Mouse (Mus musculus) embryo, embryonic 11.5 days (tissue): ENCODE measurements at regions not wholly inside any gene's neighbourhood (a gene's known extent, or its start where the extent isn't known, plus 50 kb on each side); places are given as distances from the start of the nearest gene placed in this dataset.
"Not testable (repeated sequence)": the region's sequence is repeated elsewhere in the genome, so short reads cannot be mapped to it uniquely, and the experiment has no call there.

Source experiments
- DNase-seq: peaks from one replicate; pipeline ENCODE4 v3.0.0-alpha.2; 2012; ENCODE audit warnings: low read depth, low spot score

DNA sequence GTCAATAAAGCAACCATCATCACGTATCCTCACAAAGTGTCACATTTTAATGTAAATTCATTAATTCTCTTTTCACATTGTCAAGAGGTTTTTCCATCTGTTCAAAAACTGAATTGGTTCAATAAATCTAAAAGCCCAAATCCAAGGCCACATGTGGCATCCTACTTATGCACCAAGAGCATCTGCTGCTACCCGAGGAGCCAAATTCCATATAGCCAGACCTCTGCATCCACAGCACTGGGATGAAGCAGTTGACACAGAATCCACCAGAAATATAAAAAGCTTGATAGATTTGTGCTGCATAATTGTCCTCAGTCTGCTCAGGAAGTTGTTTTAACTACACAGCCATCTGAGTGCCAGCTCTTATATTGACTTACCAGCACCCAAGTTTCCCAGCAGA is 164.4 kb upstream of the Tram1l1 start:
- no peak for DNase-seq

DNA sequence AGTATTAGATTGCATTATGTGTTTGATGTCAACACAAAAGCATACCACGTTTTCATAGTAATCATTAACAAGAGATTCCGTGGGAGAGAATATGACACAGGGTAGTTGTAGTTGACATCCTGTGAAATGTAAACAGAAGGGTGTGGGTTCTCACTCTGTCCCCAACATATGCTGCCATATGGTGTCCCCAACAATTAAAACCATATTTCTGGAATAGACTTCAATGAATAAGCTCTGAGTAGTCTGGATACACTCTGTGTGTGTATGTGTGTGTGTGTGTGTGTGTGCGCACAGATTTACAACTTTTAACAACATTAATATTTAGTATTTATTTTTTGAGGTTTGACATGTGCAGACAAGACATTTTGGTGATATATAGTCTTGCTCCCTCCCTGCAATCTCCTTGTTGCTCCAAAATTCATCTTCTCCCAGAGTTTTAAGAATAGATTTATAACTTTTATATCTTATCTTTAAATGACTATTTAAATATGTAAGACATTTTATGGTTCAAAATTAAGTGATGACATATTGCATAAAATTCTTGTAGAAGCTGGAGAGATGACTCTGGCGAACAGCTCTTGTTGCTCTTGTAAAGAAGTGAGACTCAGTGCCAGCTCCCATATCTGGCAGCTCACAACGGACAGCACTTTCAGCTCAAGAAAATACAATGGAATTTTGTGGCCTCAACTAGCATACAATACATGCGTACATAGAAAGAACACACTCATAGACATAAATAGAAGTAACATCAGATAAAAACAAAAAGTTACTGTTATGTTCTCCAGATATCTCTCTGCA is 162.6 kb upstream of the Tram1l1 start:
- DNase-seq: no peak

DNA sequence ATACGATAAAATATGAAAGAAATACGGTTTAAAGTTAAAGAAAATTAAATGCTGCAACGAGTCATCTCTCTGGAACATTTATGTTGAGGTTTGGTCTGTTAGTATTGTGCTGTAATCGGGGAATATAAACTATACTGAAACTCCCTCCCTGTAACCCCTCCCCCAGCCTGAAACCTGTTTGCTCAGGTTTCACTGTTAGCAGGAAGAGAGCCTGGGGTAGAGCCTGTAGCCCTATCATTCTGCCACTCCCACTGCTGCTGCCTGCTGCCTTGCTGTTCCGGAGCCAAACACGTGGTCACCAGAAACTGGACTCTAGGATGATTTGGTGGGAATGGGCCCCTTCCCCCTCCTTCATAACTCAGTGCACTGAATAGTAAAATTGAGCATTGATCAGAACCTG is 127.3 kb upstream of the Tram1l1 start:
- DNase-seq: not testable (repeated sequence)

DNA sequence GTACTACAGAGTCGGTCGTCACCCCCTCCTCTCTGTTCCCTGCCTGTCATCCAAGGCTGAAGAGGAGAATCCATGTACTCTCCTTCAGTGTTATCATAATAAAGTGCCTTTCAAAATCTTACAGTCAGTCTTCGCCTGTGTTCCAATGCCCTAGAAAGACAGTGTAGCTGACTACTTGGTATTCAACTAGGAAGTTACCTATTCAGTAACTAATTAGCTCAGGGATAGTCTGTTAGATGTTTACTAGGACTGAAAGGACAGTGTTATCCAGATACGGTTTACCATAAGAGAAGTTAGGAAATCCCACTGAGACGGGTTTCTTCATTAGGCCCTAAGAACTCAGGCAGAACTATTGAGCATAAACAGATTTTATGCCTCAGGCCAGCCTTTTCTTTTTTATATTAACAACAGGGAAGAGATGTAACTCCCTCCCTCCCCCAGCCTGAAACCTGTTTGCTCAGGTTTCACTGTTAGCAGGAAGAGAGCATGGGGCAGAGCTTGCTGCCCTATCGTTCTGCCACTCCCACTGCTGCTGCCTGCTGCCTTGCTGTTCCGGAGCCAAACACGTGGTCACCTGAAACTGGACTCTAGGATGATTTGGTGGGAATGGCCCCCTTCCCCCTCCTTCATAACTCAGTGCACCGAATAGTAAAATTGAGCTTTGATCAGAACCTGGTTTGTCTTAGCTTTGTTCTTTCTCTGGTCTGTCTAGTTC is 120.3 kb upstream of the Tram1l1 start:
- DNase-seq: not testable (repeated sequence)

DNA sequence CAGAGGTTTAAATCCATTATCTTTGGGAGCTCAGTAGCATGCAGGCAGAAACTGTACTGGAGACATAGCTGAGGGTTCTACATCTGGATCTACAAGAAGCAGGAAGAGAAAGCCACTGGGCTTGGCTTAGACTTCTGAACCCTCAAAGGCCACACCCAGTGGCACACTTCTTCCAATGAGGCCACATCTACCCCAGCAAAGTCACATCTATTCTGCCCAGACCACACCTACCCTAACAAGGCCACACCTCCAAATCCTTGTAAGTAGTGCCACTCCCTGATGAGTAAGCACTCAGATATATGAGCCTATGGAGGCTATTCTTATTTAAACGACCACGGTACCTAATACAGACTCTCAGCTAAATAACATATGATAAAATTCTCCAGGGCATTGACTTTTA is 103.5 kb upstream of the Tram1l1 start:
- DNase-seq: no peak

DNA sequence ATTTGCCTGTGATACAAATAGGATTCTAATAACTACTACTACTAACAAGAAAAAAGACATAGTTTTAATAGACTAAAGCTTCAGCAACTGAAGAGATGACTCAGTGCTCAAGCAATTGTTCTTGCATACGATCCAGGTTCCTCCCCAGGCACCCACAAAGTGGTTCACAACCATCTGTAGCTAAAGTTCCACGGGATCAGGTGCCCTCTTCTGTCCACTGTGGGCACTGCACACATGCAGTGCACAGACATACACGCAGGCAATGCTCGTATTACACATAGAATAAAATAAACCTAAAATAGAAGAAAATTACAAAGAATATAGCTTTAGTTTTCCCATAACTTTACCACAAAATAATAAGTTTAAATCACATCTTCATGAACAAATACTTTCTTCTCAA is 94.7 kb upstream of the Tram1l1 start:
- no peak for DNase-seq

DNA sequence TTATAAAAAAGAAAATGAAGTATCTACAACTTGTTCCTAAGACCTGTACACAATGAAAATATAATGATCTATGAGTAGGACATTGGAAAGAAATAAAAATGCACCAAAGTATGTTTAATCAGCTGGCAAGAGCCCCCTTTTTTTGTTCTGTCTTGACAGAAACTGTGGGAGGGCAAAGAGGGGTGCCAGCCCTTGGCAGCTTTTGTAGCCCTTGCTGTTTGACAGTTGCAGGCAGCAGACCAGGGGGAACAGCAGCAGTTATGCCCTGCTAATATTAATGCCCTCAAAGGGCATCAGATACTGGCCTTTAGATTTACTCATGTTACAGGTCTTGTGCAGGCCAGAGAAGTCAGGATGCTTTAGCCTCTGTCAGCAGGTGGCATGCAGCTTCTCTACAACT is 93.0 kb upstream of the Tram1l1 start:
- DNase-seq: no peak

DNA sequence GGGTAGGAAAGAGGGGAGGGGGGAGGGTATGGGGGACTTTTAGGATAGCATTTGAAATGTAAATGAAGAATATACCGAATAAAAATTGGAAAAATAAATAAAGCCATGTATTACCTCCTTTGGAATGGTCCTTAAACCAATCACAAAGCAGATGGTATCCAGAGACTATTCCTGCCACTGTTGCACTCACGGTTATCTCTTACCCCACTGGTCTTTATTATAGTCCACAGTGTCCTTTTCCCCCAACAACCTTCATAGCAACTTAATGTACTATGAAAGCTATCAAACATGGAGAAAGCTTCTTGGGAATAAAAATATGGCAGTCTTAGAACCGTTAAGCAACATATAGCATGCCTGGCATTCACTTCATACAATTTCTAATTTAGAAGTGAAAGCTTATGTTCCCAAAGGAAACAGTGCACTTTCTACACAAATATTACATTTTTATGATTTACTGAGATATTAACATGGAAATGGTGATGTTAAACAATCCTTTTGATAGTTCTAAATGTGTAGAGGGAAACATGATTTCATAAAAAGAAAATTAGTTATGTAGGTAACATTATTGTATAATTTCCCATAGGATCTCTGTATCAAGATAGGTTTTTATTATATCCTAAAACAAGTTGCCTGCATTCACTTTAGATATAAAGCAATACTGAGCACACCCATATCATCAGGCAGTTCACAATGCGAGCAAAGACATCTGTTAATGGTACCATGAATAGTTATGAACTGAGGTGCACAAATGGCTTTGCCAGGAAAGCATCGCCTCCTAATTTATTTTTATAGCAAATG is 79.5 kb upstream of the Tram1l1 start:
- DNase-seq: no peak

DNA sequence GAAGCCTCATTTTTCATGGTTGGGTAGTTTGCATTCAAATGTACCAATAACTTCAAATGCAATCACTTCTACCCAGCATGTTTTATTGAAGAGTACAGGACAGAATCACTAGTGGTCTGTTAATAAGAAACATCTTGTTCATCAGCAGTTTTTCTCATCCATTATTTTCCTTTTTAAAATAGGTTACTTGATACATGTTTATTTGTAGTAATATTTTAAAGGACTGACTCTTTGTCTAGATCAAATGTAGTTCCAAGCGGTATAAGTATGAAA is 79.0 kb upstream of the Tram1l1 start:
- no peak for DNase-seq

DNA sequence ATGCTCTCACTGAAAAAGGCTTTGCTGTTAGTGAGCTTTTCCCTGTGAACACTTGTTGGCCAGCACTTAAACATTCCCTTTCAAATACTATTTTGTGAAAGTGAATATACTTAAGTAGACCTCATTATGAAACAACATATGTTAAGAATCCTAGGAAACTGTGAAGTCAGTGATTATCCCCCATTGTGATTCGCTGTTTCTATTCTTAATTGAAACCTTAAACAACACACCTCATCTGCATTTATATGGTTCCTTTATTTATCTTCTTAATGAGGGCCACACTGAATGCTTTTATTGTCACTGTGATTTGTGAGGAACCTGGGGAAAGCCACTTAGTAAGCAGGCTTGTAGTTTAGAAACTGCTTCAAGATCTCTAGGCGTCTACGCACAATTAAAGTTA is 58.5 kb upstream of the Tram1l1 start:
- DNase-seq: no peak

DNA sequence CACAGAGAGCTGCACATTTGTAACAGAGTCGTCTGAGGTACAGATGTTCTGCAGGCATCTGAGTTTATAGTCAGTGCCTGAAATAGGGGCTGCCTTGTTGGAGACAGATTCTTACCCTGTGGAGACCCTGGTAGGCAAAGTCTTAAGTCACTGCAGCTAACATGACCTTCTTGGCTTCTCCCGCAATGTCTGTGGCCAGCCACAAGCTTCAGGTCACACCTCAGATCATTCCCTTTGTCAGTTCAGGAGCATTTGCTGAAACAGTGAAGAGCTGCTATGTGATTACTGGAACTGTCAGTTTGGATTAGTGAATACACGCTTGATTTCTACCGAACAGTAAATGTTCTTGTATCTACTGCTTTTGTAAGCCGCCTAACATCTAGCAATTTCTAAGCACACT is 53.8 kb upstream of the Tram1l1 start:
- DNase-seq: no peak

DNA sequence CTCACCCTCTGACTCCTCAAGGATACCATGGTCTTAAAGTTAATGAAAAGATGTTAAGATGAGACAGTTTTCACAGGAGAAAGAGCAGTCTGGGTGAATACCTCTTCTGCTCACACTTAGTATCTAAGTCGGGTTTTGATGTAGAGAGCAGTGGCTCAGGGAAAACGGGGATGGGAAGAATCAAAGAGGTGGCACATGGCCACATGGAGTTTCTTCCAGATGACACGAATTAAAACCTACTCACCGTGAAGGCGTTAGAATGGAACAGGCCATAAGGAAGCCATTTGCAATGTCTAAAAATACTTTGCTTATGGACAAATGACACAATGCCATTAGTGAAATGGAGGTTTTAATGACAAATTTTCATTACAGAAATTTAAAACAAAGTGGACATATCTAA is 50.1 kb upstream of the Tram1l1 start:
- no peak for DNase-seq
